Mouse (Mus musculus): ENCODE data around the gene Arhgap23.

The Arhgap23 gene

DNA sequence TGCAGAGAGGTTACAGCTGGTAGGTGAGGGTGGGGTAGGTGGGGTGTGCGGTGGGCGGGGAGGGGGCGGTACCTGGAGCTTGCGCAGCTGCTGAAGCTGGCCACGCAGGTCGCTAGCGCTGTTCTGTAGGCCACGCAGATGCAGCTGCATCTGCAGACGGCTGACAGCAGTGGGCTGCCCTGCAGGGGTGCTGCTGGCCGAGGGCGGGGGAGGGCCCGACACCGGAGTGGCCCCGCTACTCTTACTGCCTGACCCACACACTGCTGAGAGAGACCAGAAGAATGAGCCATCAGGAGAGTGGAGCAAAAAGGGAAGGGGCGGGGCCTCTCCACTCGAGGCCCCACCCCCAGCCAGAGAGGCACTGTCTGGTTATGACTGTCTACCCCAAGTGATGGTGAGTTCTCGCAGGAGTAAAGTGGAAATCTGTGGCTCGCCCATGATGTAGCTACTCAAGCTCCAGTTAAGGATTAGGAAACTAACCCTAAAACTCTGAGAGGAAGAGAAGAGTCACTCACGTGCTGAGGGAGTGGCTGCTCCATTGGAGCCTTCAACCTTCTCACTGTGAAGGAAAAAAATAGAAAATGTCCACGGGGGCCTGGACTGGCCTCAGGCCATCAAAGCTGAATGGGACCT lies 117.7 kb downstream of the Arhgap23 start:
- no peak for DNase-seq (ENCODE audit: low read depth, low spot score)

DNA sequence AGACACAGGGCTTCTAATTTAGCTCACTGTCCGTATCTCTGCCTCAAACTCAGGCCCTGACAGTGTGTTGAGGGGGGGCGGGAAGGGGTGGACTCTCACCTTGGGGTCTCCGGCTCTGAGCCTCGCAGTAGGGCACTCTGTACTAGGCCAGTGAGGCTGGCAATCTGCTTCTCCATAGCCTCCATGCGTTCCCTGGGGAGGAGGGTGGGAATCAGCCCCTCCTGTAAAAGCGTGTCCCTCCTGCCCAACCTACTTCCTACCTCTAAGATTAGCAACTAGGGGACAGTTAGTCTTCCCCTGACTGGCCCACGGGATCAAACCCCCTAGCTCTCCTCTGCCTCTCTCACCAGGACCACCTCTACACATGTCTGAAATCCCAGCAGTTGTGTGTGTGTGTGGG lies 118.3 kb downstream of the Arhgap23 start:
- DNase-seq (ENCODE audit: low read depth, low spot score): no peak

DNA sequence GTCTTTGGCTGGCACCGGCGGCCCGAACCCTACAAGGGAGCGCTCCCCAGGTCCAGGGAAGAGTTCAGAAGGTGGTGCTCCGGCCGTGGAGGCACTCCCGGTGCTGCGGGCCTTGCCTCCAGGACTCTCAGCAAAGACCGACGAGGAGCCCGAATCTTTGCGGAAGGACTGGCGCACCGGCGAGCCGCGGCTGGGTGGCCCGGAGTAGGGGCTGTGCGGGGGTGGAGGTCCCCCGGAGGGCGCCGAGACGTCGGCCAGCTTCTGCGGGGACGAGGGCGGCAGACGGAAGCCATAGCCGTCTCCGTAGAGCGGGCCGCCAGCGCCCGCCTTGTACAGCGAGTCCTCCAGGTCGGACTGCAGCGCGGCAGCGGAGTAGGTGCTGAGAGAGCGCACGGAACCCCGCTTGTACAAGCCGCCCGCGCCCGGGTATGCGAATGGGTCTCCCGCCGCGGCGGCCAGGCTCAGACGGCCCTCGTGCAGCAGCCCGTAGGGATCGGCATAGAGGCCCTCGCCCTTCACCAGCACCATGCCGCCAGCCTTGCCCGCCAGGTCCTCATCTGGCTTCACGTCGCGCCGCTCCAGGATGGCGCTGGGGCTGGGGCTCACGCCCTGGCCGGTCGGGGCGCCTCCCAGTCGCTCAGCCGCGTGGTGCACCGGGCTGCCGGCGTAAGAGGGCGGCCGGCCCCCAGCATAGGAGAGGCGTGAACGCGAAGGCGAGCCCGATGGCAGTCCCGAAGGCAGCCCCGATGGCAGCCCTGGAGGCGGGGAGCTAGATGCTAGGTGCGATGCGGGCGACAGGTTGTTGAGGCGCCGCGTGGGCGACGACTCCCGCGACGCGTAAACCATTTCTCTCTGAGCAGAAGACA lies 119.3 kb downstream of the Arhgap23 start:
- no peak for DNase-seq (ENCODE audit: low read depth, low spot score)

DNA sequence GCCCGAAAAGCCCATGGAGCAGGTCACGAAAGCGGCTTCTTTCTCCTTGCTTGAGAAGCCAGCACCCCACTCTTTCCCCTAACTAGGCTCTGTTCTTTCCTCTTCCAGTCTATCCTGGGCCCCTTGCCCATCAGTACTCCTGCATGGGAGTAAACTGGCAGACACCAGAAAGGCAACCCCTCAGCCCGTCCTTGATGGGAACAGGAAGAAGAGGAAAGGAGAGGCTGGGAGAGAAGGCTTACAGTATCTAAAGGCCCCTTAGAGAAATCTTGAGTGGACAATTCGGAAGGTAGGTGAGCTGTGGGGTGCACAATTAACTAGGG lies 119.9 kb downstream of the Arhgap23 start:
- DNase-seq (ENCODE audit: low read depth, low spot score): no peak

DNA sequence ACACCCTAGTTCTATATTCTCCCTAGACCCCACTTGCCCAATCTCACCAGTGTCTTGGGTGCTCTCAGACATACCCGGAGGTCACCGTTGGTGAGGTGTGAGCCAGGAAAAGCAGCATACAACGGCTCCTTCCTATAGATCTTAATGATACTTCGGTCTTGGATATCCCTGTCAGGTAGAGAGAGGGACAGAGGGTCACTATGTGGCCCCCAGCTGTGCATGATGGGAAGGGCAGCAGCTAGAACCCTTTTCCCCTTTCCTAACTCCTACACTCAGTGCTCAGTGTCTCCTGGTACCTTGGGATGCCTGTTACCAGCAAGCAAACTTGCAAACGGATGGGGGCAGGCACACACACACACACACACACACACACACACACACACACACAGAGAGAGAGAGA lies 120.3 kb downstream of the Arhgap23 start:
- DNase-seq (ENCODE audit: low read depth, low spot score): no peak

DNA sequence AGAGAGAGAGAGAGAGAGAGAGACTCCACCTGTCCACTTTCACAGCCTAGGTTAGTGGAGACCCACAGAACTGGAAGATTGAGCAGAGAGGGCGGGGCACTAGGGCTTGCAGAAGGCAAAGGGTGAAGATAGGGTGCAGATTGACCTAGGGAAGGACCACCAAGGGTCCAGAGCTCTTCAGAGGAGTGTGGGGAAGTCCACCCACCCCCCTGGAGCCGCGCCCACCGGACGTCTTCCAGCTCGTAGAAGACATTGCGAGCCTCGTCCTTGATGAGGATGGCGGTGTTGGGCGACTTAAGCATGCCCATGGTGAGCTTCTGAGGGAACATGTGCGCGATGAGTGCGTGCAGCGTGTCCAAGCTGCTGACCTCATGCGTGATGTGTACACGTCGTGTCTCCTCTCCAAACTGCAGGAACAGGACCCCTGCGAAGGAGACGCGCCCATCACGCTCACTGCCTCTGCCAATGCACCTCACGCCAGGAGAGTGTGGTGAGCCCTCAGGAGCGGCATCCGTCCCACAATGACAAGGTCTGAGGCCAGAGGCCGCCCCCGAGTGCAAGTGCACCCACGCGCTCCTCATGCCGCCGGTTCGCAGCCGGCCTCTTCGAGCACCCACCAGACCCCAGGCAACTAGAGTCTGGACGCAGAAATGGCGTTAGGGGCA lies 120.9 kb downstream of the Arhgap23 start:
- no peak for DNase-seq (ENCODE audit: low read depth, low spot score)

DNA sequence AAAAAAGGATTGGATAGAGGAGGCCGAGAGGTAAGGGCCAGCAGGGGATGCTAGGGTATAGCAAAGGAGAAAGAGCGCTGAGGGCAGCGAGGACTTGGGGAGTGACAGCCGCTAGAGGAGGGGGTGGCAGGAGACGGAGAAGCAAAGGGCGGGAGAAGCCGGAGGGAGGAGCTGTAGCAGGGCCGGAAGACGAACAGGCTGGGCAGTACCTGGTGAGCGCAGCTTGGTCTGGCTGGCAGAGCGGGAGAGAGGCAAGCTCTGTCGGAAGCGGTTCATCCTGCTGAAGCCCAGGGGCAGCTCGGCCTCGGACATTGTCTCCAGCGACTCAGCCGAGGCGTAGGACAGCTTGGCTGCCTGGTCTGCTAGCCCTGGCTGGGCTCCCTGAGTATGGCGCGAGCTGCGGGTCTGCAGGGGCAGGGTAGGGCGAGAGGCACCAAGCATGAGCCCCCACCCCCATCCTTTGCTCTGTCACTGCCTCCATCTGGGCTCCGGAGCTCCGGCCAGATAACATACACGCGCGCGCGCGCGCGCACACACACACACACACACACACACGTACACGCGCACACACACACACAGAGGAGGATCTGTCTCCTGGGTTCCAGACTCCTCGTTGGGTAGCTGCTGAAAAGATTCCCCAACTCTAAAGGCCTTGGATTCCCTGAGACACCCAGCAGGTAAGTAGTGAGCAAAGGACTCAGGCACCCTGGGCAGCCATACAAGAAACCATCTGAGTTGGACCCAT lies 121.7 kb downstream of the Arhgap23 start:
- DNase-seq (ENCODE audit: low read depth, low spot score): no peak

DNA sequence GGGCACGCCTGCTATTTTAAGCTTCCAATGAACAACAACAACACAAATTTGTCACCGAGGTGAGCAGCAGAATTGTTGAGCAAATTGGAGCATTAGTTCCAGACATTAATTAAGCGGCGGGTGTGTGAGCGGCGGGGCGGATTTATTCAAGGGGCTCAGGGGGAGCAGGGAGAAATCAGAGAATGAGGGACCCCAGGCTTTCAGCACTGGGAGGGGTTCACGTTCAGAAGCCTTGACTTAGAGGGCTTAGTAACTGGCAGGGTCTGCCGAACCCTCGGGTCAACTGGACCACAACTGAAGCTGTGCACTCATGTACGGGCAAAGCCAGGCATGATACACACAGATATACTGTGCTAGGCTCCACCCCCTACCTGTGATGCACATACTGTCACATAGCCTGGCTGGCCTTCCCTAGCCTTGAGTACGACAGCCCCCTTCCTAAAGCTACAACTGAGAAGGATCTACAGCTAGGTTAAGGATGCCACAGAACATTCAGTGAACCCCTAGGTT lies 122.3 kb downstream of the Arhgap23 start:
- DNase-seq (ENCODE audit: low read depth, low spot score): no peak

DNA sequence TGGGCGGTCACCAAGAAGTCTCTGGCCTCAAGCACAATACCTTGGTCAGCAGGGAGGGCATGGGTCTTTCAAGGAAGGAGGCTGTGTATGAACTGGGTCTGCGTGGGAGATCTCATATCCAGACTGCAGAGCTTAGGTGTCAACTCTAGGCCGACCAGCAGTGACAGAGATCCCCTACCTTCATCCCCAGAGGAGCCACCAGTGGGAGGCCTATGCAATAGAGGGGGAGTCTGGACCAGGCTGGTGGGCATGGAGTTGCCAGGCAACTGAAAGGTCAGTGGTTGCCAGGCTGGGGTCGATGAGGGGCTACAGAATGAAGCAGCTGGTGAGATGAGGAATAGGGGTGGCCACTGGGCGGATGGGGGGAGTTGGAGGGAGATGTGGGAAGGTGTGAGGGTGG lies 124.3 kb downstream of the Arhgap23 start:
- no peak for DNase-seq (ENCODE audit: low read depth, low spot score)

DNA sequence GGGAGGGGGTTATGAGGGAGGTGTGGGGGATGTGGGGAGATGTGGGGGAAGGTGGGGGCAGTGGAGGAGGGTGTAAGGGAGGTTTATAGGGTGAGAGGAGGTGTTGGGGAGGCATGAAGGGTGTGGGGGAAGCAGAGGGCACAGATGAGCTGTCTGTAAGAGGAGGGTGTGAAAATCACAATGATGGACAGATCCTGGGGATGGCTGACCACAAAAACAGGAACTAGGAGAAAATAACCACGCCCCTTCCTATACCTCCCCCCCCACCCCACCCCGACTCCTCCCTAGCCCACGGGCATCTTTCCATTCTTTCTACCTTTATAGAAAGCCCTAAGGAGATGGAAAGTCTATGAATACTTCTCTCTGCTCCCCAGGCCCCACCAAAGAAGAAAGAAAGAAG lies 124.8 kb downstream of the Arhgap23 start:
- DNase-seq (ENCODE audit: low read depth, low spot score): no peak

DNA sequence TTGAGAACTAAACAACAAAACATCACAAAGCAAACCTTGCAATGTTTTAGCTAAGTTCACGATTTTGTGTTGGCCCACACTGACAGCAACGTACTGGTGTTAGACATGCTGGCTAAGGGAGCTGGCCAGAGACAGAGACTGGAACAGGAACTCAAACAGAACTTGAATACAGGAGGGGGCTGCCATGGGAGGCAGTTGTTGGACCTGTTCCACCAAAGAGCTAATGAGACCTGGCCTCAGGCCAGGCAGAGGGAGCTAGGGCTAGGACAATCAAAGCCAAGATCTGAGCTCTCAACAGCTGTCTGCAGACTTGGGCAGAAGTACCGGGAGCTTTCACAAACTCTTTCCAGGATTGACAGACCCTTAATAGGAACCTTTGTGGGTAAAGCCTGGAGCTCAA lies 125.3 kb downstream of the Arhgap23 start:
- DNase-seq (ENCODE audit: low read depth, low spot score): no peak

DNA sequence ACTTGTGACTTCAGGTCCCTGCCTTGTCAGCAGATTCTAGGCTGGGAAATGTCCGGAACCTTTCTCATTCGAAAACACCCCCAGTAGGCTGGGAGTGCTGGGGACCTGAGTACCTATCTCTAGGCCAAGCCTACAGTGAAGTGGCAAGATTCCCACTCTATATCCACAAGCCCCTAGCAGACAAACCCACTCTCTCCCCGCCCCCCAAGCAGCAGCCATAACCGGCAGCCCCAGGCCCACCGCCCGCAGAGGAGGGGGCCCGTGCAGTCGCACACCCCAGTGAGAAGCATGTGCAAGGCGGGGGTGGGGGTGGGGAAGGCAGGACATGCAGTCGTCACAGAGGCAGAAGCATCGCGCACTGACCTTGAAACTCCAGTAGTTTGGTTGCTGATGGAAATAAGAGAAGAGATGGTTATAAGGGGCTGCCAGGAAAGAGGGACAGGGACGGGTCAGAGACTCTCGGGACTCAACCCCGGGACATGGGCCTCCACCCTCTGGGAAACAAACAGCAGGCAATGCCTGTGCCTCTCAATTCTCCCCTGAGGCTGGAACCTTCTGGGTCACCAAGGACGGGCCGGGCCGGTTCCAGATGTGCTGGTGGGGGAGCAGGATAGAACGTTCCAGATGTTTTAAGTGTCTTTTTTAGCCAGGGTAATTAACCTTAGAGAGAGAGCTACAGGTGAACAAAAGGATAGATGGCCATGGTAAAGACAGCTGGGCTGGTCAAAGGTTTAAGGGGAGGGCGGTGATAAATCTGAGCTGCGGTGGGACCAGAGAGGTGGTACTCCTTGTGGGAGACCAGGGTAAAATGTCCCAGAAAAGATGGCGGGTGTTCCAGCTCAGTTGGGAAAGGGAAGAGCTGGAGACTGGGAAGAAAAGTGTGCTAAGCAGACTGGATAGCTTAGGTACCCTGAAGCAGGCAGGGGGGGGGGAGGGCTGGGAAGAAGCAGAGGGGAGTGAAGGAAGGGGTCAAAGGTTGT lies 127.1 kb downstream of the Arhgap23 start:
- no peak for DNase-seq (ENCODE audit: low read depth, low spot score)

DNA sequence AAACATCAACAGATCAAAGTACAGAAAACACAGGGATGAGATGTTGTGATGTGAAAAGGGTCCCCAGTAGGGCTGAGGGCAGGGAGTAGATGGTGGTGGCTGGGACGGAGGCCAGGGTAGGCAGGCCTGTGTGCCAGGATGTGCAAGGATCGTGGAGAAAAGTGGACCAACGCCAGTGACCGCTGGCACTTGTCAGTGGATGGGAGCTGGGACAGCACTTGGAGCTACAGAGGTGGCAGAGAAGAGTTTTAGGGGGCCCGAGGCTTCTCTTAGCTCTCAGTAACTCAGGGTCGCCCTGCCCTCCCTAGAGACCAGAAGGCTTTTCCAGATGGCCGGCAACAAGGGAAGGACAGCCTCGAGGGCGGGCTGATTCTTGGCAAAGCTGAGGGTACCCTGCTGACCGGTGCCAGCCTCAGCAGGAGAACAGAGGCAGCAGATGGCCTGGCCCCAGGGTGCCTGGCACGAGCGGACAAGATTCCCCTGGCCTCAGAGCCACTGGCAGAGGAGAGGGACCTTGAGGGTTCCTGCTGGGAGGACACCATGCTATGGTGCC lies 127.9 kb downstream of the Arhgap23 start:
- DNase-seq (ENCODE audit: low read depth, low spot score): no peak

DNA sequence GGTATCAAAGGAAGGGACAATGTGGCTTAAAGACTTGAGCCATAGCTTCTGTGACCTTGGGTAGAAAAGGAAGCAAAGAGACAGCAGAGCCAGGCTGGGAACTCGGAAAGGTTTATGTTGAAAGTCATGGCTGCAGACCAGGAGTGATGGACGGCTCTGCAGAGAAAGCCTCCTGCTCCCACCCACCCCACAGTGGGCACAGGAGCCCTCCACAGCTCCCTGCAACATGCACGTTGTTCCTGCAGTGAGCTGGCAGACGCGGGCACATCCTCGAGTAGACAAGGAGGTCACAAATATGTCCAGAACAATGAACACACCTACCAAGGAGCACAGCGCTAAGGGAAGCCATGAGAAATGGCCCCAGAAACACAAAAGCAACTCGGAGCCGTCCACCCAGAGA lies 128.6 kb downstream of the Arhgap23 start:
- DNase-seq (ENCODE audit: low read depth, low spot score): no peak

DNA sequence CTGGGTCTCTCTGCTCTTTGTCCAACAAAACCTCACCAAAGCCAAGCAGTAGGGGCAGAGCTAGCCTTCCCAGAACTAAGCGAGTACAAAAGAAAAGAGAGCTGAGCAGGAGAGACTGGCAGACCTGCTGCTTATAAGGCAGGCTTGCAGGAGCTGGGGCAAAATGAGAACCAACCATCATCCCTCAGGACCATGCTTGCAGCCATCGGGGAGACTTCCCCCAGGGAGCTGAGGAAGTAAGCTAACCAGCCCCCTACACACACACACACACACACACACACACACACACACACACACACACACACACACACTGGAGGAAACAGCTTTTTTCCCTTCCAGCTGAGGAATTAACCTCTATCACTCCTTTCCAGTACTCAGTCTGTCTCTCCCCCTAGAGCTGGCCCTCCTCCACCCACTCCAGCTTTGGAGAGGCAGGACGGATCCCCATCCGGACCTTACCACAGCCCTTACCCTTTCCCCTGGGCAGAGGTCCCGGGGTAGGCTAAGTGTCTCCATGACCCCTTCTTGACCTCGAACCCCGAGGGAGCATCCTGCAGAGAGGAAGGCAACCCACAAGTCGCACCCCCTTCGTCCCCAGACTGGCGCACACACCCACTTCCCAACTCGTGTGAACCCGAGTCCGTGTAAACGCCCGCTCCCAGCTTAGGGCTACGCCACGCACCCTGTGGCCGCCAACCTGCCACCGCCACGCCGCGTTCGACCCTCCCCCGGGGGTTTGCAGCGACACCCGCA lies 130.7 kb downstream of the Arhgap23 start:
- no peak for DNase-seq (ENCODE audit: low read depth, low spot score)

DNA sequence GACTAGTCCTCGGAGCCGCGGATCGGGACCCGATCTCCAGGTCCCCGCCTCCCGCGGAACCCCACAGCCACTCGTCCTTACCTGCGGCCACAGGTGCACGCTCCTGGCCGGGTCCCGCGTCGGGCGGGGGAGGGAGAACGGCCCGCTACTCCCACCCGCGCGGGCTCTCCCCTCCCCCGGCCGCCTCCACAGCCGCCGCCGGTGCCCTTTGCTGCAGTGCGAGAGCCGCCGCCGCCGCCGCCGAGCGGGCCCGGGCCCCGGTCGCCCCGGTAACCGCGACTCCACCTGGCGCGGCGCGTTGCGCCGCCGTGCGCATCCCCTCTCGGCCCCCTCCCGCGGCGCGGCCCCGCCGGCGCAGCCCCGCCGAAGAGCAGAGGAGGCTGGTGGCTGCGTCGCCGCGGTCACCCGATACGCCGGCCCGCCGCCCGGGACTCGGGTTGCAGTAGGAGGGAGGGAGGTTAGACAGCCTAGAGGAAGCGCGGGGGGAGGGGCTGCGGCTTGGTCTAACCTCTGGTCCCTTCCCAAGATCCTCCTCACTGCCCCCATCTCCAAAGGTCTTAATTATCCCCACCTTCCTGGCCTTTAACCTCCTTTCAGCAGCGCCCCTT lies 131.6 kb downstream of the Arhgap23 start:
- no peak for DNase-seq (ENCODE audit: low read depth, low spot score)

DNA sequence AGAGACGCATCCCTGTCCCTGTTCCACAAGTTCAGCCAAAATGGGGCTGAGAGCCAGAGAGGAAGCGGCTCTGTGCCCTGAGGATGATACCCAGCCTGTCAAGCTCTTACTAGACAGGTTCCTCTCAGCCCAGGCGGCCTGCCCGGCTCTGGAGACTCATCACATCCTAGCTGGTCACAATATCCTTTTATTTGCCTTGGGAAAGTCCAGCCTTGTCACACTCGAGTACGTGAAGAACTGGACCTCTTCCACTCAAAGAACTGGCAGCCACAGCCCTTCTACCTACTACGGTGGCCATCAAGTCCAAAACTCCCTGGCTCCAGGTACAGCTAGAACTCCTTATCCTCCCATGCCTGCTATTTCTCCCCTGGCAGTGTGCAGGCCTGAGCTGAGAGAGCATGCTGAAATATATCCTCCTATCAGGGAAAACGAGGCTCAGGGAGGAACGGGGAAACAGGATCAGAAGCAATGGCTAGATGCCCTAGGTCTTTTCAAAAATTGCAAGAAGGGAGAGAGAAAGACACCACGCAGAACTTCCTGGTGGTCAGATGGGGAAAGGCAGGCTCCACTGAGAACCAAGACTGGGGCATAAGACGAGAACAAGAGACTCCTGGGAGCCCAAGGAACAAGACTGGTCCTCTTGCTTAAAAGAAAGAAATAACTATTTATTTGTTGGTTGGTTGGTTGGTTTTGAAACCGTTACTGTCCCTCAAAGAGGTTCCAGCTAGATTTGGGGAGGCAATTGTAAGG lies 132.8 kb downstream of the Arhgap23 start:
- DNase-seq (ENCODE audit: low read depth, low spot score): no peak

DNA sequence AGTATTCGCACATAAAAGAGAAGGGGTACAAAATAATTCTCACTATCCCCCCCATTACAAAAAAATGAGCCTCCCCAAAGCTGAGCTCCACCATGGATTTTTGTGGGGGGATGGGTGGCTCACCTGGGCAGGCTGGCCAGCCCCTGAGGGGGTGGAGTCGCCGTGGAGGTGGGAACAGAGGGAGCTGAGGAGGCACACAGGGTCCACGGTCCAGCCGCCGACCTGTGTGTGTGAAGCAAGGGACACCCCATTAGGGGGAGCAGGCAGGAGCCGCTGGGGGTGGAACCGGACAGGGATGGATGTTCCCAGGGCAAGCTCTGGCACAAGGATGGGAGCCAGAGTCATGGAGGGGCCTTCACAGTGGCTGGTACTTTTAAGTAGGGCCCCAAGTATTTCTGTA lies 133.4 kb downstream of the Arhgap23 start:
- no peak for DNase-seq (ENCODE audit: low read depth, low spot score)

Measured in telencephalon, adult 2 months (tissue).